ENCODE assay signal across 9 mouse cellular contexts in the genomic region with DNA sequence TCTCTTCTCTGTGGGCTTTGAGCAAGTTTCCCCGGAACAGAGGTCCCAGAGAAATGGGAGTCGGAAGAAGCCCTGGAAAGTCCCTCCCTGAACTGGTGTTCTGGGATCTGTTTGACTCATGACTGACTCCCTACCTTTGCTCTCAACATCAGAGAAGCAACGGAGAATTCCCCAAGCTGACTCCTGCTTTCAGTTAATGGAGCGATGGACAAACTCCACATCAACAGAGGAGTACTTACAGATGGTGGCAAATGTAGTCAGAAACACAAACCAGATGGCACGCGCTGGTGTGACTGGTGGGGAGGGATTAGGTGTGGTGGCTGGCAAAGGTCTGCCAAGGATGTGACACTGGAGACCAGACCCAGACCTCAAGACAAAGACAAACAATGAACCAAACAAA. TPM values are rescaled to one million over a fixed set of nuclear protein-coding genes. Genes with fewer than 3 reads are reported as not detected.
DNase-seq lines count a peak whose midpoint lies in the region; ATAC-seq lines count a peak whose summit lies in the region.
"Had no signal": no experiment of that assay in that cellular context is flagged by ENCODE, and none has a peak within 500 bp of the region (broad histone marks: within the 10 kb centered on the region; RNA-seq: fewer than 3 reads in every experiment).

No protein-coding gene starts in this region.

- peaks cover 31% of the 10 kb centered on the region; the same call in 1 of the 2 replicates for H3K27me3 ChIP-seq in heart, embryonic 14.5 days (ENCODE audit: control insufficient read depth, insufficient read depth, low read length)
- H3K27me3 ChIP-seq in hindbrain, embryonic 12.5 days, result peaks cover 20% of the 10 kb centered on the region
- peaks cover 18% of the 10 kb centered on the region for H3K27me3 ChIP-seq in midbrain, embryonic 12.5 days

- no peak for DNase-seq in heart, postnatal 36 days
- DNase-seq in MN1 (ENCODE audit: low spot score), result peak; percentile 54
- DNase-seq in cerebellum, postnatal 14 days, result no peak
- no peak for DNase-seq in left cerebral cortex, adult 8-10 months (ENCODE audit: low spot score in 2 of 2)
- no peak for DNase-seq in cerebellum, adult 8-10 months

- WGBS in heart, embryonic 14.5 days, result 50% methylated on average over 6 of the region's 6 CpGs
- 68% methylated on average over 6 of the region's 6 CpGs for WGBS in hindbrain, embryonic 12.5 days
- WGBS in midbrain, embryonic 12.5 days, result 69% methylated on average over 6 of the region's 6 CpGs

- no peak overlapping the region for H3K27ac ChIP-seq in heart, embryonic 14.5 days (replicated peaks in 1 of 2; ENCODE audit: control insufficient read depth in 1 of 2, insufficient read depth in 1 of 2, low read depth in 2 of 2, low read length in 2 of 2)
- no peak overlapping the region for H3K27ac ChIP-seq in hindbrain, embryonic 12.5 days
- no peak overlapping the region for H3K27ac ChIP-seq in midbrain, embryonic 12.5 days (replicated peaks)

- intact Hi-C loops in heart, postnatal 36 days (cut with DNase I), result no loop called here

- peaks cover 5 to 6% of the 10 kb centered on the region in 2 experiments; a peak in 3 of 4 replicates for H3K4me1 ChIP-seq in heart, embryonic 14.5 days (ENCODE audit: control insufficient read depth in 2 of 2, insufficient read depth in 2 of 2, low read length in 2 of 2)
- H3K4me1 ChIP-seq in hindbrain, embryonic 12.5 days, result no peaks in the 10 kb centered on the region
- H3K4me1 ChIP-seq in midbrain, embryonic 12.5 days, result peaks cover 5% of the 10 kb centered on the region

- H3K36me3 ChIP-seq in heart, embryonic 14.5 days (ENCODE audit: control insufficient read depth, insufficient read depth, low read length), result no peaks in the 10 kb centered on the region
- H3K36me3 ChIP-seq in hindbrain, embryonic 12.5 days, result no peaks in the 10 kb centered on the region
- no peaks in the 10 kb centered on the region for H3K36me3 ChIP-seq in midbrain, embryonic 12.5 days

- no peaks in the 10 kb centered on the region for H3K9me3 ChIP-seq in heart, embryonic 14.5 days (ENCODE audit: control insufficient read depth, low read length)
- no peaks in the 10 kb centered on the region for H3K9me3 ChIP-seq in hindbrain, embryonic 12.5 days (replicated peaks)
- H3K9me3 ChIP-seq in midbrain, embryonic 12.5 days, result no peaks in the 10 kb centered on the region

- peak overlapping the region; percentile 8 to 17; a peak in 2 of 4 replicates for H3K4me3 ChIP-seq in heart, embryonic 14.5 days (ENCODE audit: control insufficient read depth in 1 of 2, insufficient read depth in 1 of 2, low read depth in 1 of 2, low read length in 2 of 2)
- no peak overlapping the region for H3K4me3 ChIP-seq in hindbrain, embryonic 12.5 days
- H3K4me3 ChIP-seq in midbrain, embryonic 12.5 days, result no peak overlapping the region

- ATAC-seq in heart, embryonic 14.5 days (ENCODE audit: insufficient number of reproducible peaks, insufficient read depth, low FRiP score, low read depth), result no peak
- ATAC-seq in hindbrain, embryonic 12.5 days (ENCODE audit: low FRiP score), result no peak
- ATAC-seq in midbrain, embryonic 12.5 days (ENCODE audit: low FRiP score, low read depth), result no peak

- H3K9ac ChIP-seq in heart, embryonic 14.5 days (ENCODE audit: low read length), result peak overlapping the region; percentile 4; the same call in 1 of the 2 replicates
- no peak overlapping the region for H3K9ac ChIP-seq in hindbrain, embryonic 12.5 days
- H3K9ac ChIP-seq in midbrain, embryonic 12.5 days (replicated peaks), result no peak overlapping the region

- H3K4me2 ChIP-seq in heart, embryonic 14.5 days (ENCODE audit: low read length), result peak overlapping the region; percentile 40
- peak overlapping the region; percentile 20; the same call in 1 of the 2 replicates for H3K4me2 ChIP-seq in hindbrain, embryonic 12.5 days (replicated peaks)
- peak overlapping the region; percentile 25 for H3K4me2 ChIP-seq in midbrain, embryonic 12.5 days (replicated peaks)

RNA-seq across cellular contexts. Expression of gene Alox12b, which starts 5.8 kb away (rescaled TPM):
- polyA plus RNA-seq in heart, embryonic 14.5 days (2014; fragmentation: Nextera tagmentation; extraction: Ambion mirVana), result not detected in 2 replicates
- not detected for total RNA-seq in heart, postnatal 36 days (2021)
- polyA plus RNA-seq in hindbrain, embryonic 12.5 days (2016; fragmentation: Nextera tagmentation; extraction: Ambion mirVana), result 0.12 TPM in 2 replicates
- 0.06 TPM in 1 of 2 replicates, not detected in the other for polyA plus RNA-seq in midbrain, embryonic 12.5 days (2016; fragmentation: Nextera tagmentation; extraction: Ambion mirVana)
- total RNA-seq in left cerebral cortex, adult 8-10 months (2022), result 1 to 10 TPM; 5.7 to 8.9 (median 7.7) TPM
- polyA plus RNA-seq: CD4-positive, CD25-positive, alpha-beta regulatory T cell, adult 4 months had no signal

RNA-seq across cellular contexts. Expression of gene Aloxe3, which starts 25.3 kb away (rescaled TPM):
- polyA plus RNA-seq in heart, embryonic 14.5 days (2014; fragmentation: Nextera tagmentation; extraction: Ambion mirVana), result 0.09 and 0.15 TPM in 2 replicates
- not detected for total RNA-seq in heart, postnatal 36 days (2021)
- polyA plus RNA-seq in hindbrain, embryonic 12.5 days (2016; fragmentation: Nextera tagmentation; extraction: Ambion mirVana), result 0.41 and 0.65 TPM in 2 replicates
- 0.66 and 0.67 TPM in 2 replicates for polyA plus RNA-seq in midbrain, embryonic 12.5 days (2016; fragmentation: Nextera tagmentation; extraction: Ambion mirVana)
- 10 to 100 TPM in 1 of 4 experiments, 1 to 10 TPM in 3; 5.9 to 11.4 (median 8.9) TPM for total RNA-seq in left cerebral cortex, adult 8-10 months (2022)

RNA-seq across cellular contexts. Expression of gene 9130213A22Rik, which starts 28.6 kb away (rescaled TPM):
- polyA plus RNA-seq in heart, embryonic 14.5 days (2014; fragmentation: Nextera tagmentation; extraction: Ambion mirVana), result 0.28 and 1.2 TPM in 2 replicates
- total RNA-seq in heart, postnatal 36 days (2021), result under 1 TPM in 1 of 2 experiments, not detected in 1; 0.22 TPM
- 0.26 and 0.29 TPM in 2 replicates for polyA plus RNA-seq in hindbrain, embryonic 12.5 days (2016; fragmentation: Nextera tagmentation; extraction: Ambion mirVana)
- 0.18 and 0.29 TPM in 2 replicates for polyA plus RNA-seq in midbrain, embryonic 12.5 days (2016; fragmentation: Nextera tagmentation; extraction: Ambion mirVana)
- 1 to 10 TPM; 1.1 to 1.4 (median 1.3) TPM for total RNA-seq in left cerebral cortex, adult 8-10 months (2022)
- polyA plus RNA-seq: CD4-positive, CD25-positive, alpha-beta regulatory T cell, adult 4 months had no signal

RNA-seq across cellular contexts. Expression of gene Hes7, which starts 30.8 kb away (rescaled TPM):
- 0.43 and 0.47 TPM in 2 replicates for polyA plus RNA-seq in heart, embryonic 14.5 days (2014; fragmentation: Nextera tagmentation; extraction: Ambion mirVana)
- not detected for total RNA-seq in heart, postnatal 36 days (2021)
- polyA plus RNA-seq in hindbrain, embryonic 12.5 days (2016; fragmentation: Nextera tagmentation; extraction: Ambion mirVana), result 0.25 and 0.49 TPM in 2 replicates
- polyA plus RNA-seq in midbrain, embryonic 12.5 days (2016; fragmentation: Nextera tagmentation; extraction: Ambion mirVana), result 0.21 and 0.38 TPM in 2 replicates
- 1 to 10 TPM in 1 of 4 experiments, under 1 TPM in 3; 0.20 to 1.3 (median 0.74) TPM for total RNA-seq in left cerebral cortex, adult 8-10 months (2022)
- polyA plus RNA-seq: CD4-positive, CD25-positive, alpha-beta regulatory T cell, adult 4 months had no signal

RNA-seq across cellular contexts. Expression of gene Alox8, which starts 46.6 kb away (rescaled TPM):
- polyA plus RNA-seq in heart, embryonic 14.5 days (2014; fragmentation: Nextera tagmentation; extraction: Ambion mirVana), result 1.3 and 2.7 TPM in 2 replicates
- total RNA-seq in heart, postnatal 36 days (2021), result 1 to 10 TPM; 1.4 to 2.1 TPM
- 0.06 and 0.07 TPM in 2 replicates for polyA plus RNA-seq in hindbrain, embryonic 12.5 days (2016; fragmentation: Nextera tagmentation; extraction: Ambion mirVana)
- polyA plus RNA-seq in midbrain, embryonic 12.5 days (2016; fragmentation: Nextera tagmentation; extraction: Ambion mirVana), result 0.13 TPM in 1 of 2 replicates, not detected in the other
- total RNA-seq in left cerebral cortex, adult 8-10 months (2022), result 10 to 100 TPM in 2 of 4 experiments, 1 to 10 TPM in 2; 9.2 to 11.4 (median 10.2) TPM

Comparison
In these comparisons a context has a peak if more than half of its experiments do, and no peak if none do; other contexts are left out.
1. H3K4me3 ChIP-seq: peak in heart, embryonic 14.5 days (2 of 2); none in hindbrain, embryonic 12.5 days (single experiment) and midbrain, embryonic 12.5 days (single experiment).
2. Peak in every context shown above with its lines, with median percentiles within 50 percentile points of each other: H3K4me2 ChIP-seq.